Mouse (Mus musculus) stomach, embryonic 15.5 days (tissue): ENCODE data around the gene Pcsk2. TPM values are rescaled to one million over a fixed set of nuclear protein-coding genes. Genes with fewer than 3 reads are reported as not detected.

Experiments used
- ATAC-seq: fragments of 200-750 bp; cut with Nextera tagmentation; 2 replicates; pipeline ENCODE4 v1.8.0; 2017; ENCODE audit warnings: low read depth, moderate number of reproducible peaks, moderate TSS enrichment; ENCODE audit not compliant: insufficient read depth, low FRiP score
- H3K27ac ChIP-seq: fragments of 300-500 bp; sonication (generic); 2 replicates; pipeline ENCODE4 v1.5.1; 2015; ENCODE audit warnings: mild to moderate bottlenecking, inconsistent platforms
- H3K27me3 ChIP-seq: fragments of 300-500 bp; sonication (generic); replicated peaks from 2 replicates; pipeline ENCODE4 v1.6.1; 2015; ENCODE audit warnings: inconsistent platforms
- H3K36me3 ChIP-seq: fragments of 300-500 bp; sonication (generic); 2 replicates; pipeline ENCODE4 v1.6.1; 2015; ENCODE audit warnings: inconsistent platforms
- H3K4me1 ChIP-seq: fragments of 300-500 bp; sonication (generic); 2 replicates; pipeline ENCODE4 v1.6.1; 2015; ENCODE audit warnings: inconsistent platforms
- H3K4me2 ChIP-seq: fragments of 300-500 bp; sonication (generic); 2 replicates; pipeline ENCODE4 v1.6.1; 2015; ENCODE audit warnings: mild to moderate bottlenecking, inconsistent platforms
- H3K4me3 ChIP-seq: fragments of 300-500 bp; sonication (generic); replicated peaks from 2 replicates; pipeline ENCODE4 v1.5.1; 2015; ENCODE audit warnings: inconsistent platforms
- H3K9ac ChIP-seq: fragments of 300-500 bp; sonication (generic); 2 replicates; pipeline ENCODE4 v1.6.1; 2015; ENCODE audit warnings: inconsistent platforms
- H3K9me3 ChIP-seq: fragments of 300-500 bp; sonication (generic); 2 replicates; pipeline ENCODE4 v1.6.1; 2016; ENCODE audit warnings: inconsistent platforms
- WGBS: fragments of 180-500 bp; shearing (Covaris S2); methylation state at CpG from one replicate; pipeline ENCODE4 v1.1.7; 2015; 5-methylcytosine and 5-hydroxymethylcytosine counted together
- polyA plus RNA-seq: library from polyadenylated mRNA; unstranded; fragments of >200 nt; fragmentation: Nextera tagmentation; extraction: Ambion mirVana; gene quantifications from 2 replicates; pipeline ENCODE4 v1.2.1, GENCODE M21; 2015

Pcsk2 gene
- polyA plus RNA-seq, 1 experiment from 2014 or later = 3.1 TPM

DNA sequence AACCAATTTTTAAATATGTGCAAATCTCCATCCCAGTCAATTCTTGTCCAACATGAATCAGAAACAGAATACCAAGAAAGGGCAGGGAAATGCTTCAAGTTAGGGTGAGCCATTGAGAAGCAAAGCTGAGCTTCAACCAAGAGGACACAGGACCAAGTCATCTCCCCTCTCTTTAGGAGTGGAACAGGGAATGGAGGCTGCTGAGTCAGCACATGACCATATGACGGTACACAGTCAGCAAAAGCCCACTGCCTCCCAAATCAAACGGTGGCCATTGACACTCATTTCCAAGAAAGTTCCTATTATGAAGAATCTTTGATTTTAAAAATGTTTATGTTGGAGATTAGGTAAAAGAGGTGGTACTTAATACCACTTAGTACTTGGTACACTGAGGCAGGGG, 44.4 kb downstream of the Pcsk2 start:
- H3K27ac ChIP-seq = no peak overlapping the region
- H3K9ac ChIP-seq = no peak overlapping the region
- no peaks in the 10 kb centered on the region for H3K27me3 ChIP-seq
- no peaks in the 10 kb centered on the region for H3K36me3 ChIP-seq
- 89% methylated on average over 2 of the region's 2 CpGs for WGBS
- no peaks in the 10 kb centered on the region for H3K4me1 ChIP-seq
- no peak for ATAC-seq
- no peaks in the 10 kb centered on the region for H3K9me3 ChIP-seq
- no peak overlapping the region for H3K4me3 ChIP-seq
- H3K4me2 ChIP-seq = no peak overlapping the region

DNA sequence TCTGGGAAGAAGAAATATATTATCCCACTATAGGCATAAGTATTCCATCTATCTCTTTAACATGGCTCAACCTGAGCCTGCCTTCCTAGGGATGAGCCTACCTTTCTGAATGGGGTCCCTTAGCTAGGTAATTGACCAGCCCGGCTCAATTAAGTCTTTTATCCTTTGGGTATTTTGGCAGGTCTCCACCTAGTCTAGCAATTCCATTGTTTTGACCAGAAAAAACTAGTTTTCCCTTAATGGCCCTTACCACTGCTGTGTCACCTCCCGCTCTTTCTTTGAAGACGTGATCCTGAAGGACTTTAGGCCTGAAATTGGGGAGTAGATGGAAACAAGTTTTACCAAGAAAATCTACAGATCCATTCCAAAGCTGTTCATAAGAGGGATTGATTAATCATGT, 57.1 kb downstream of the Pcsk2 start:
- Histone ChIP-seq H3K4me3 (no peak overlapping the region), H3K9me3 (no peaks in the 10 kb centered on the region), H3K4me1 (no peaks in the 10 kb centered on the region), H3K27ac (no peak overlapping the region), H3K9ac (no peak overlapping the region), H3K36me3 (no peaks in the 10 kb centered on the region), H3K27me3 (no peaks in the 10 kb centered on the region), H3K4me2 (no peak overlapping the region)
- no peak for ATAC-seq
- 69% methylated on average over 3 of the region's 3 CpGs for WGBS

GRCm38 (mm10) chr2:143603871-143604512, 58.0 kb downstream of the Pcsk2 start:
- H3K9ac ChIP-seq = no peak overlapping the region
- no peak for ATAC-seq
- no peak overlapping the region for H3K4me3 ChIP-seq
- no peaks in the 10 kb centered on the region for H3K36me3 ChIP-seq
- no peak overlapping the region for H3K27ac ChIP-seq
- 43% methylated on average over 2 of the region's 2 CpGs for WGBS
- no peak overlapping the region for H3K4me2 ChIP-seq
- H3K9me3 ChIP-seq = no peaks in the 10 kb centered on the region
- no peaks in the 10 kb centered on the region for H3K4me1 ChIP-seq
- H3K27me3 ChIP-seq = no peaks in the 10 kb centered on the region

GRCm38 (mm10) chr2:143610355-143611331, 64.7 kb downstream of the Pcsk2 start:
- no peaks in the 10 kb centered on the region for H3K27me3 ChIP-seq
- ATAC-seq = no peak
- 71% methylated on average over 9 of the region's 9 CpGs for WGBS
- H3K4me3 ChIP-seq = no peak overlapping the region
- no peaks in the 10 kb centered on the region for H3K36me3 ChIP-seq
- no peaks in the 10 kb centered on the region for H3K4me1 ChIP-seq
- no peaks in the 10 kb centered on the region for H3K9me3 ChIP-seq
- H3K4me2 ChIP-seq = no peak overlapping the region
- no peak overlapping the region for H3K9ac ChIP-seq
- H3K27ac ChIP-seq = no peak overlapping the region

GRCm38 (mm10) chr2:143613466-143613865, 67.5 kb downstream of the Pcsk2 start:
- no peak overlapping the region for H3K4me3 ChIP-seq
- H3K27ac ChIP-seq = no peak overlapping the region
- no peaks in the 10 kb centered on the region for H3K9me3 ChIP-seq
- no peak for ATAC-seq
- H3K4me2 ChIP-seq = no peak overlapping the region
- no peaks in the 10 kb centered on the region for H3K36me3 ChIP-seq
- no peaks in the 10 kb centered on the region for H3K27me3 ChIP-seq
- no peaks in the 10 kb centered on the region for H3K4me1 ChIP-seq
- 74% methylated on average over 3 of the region's 3 CpGs for WGBS
- no peak overlapping the region for H3K9ac ChIP-seq

DNA sequence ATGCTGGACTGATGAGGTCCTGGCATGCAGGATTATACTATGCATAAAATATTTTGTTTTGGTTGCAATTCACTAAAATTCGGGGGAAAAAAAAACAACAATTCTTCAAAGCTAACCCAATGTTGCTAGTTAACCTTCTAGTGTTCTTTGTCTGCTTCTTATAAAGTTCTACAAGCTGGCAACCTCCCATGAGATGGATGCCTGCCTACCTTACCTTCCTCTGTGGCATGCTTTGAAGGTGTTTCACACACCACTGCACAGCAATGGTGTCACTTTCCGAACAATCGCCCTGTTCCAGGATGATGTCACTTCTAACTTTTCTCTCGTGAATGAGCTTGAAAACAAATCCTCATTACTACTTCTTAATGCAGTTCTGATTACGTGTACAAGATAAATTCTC, 68.8 kb downstream of the Pcsk2 start:
- Histone ChIP-seq H3K9me3 (no peaks in the 10 kb centered on the region), H3K4me1 (no peaks in the 10 kb centered on the region), H3K27ac (no peak overlapping the region), H3K36me3 (no peaks in the 10 kb centered on the region), H3K4me3 (no peak overlapping the region), H3K27me3 (no peaks in the 10 kb centered on the region), H3K9ac (no peak overlapping the region), H3K4me2 (no peak overlapping the region)
- 77% methylated on average over 5 of the region's 5 CpGs for WGBS
- ATAC-seq = no peak

- no peak for ATAC-seq
- Histone ChIP-seq H3K27ac (no peak overlapping the region), H3K9ac (no peak overlapping the region), H3K9me3 (no peaks in the 10 kb centered on the region), H3K4me2 (no peak overlapping the region), H3K4me1 (no peaks in the 10 kb centered on the region), H3K4me3 (no peak overlapping the region), H3K36me3 (no peaks in the 10 kb centered on the region), H3K27me3 (no peaks in the 10 kb centered on the region)
- 53% methylated on average over 3 of the region's 3 CpGs for WGBS
These were observed 75.0 kb downstream of the Pcsk2 start for GRCm38 (mm10) chr2:143620916-143621315.

- Histone ChIP-seq H3K4me2 (no peak overlapping the region), H3K36me3 (no peaks in the 10 kb centered on the region), H3K27ac (no peak overlapping the region), H3K4me1 (no peaks in the 10 kb centered on the region), H3K27me3 (no peaks in the 10 kb centered on the region), H3K9me3 (no peaks in the 10 kb centered on the region), H3K4me3 (no peak overlapping the region), H3K9ac (no peak overlapping the region)
- WGBS = 59% methylated on average over 3 of the region's 3 CpGs
- no peak for ATAC-seq
These were observed 78.0 kb downstream of the Pcsk2 start for GRCm38 (mm10) chr2:143623916-143624315.

GRCm38 (mm10) chr2:143643305-143643704, 97.3 kb downstream of the Pcsk2 start:
- H3K27ac ChIP-seq = no peak overlapping the region
- no peak overlapping the region for H3K4me3 ChIP-seq
- H3K9ac ChIP-seq = no peak overlapping the region
- H3K4me2 ChIP-seq = no peak overlapping the region
- WGBS = 79% methylated on average over 1 of the region's 1 CpGs
- no peaks in the 10 kb centered on the region for H3K36me3 ChIP-seq
- no peaks in the 10 kb centered on the region for H3K9me3 ChIP-seq
- no peaks in the 10 kb centered on the region for H3K4me1 ChIP-seq
- ATAC-seq = no peak
- no peaks in the 10 kb centered on the region for H3K27me3 ChIP-seq

GRCm38 (mm10) chr2:143644374-143644773, 98.4 kb downstream of the Pcsk2 start:
- H3K9ac ChIP-seq = no peak overlapping the region
- H3K4me1 ChIP-seq = no peaks in the 10 kb centered on the region
- no peak overlapping the region for H3K4me3 ChIP-seq
- no peak for ATAC-seq
- no peaks in the 10 kb centered on the region for H3K27me3 ChIP-seq
- H3K36me3 ChIP-seq = no peaks in the 10 kb centered on the region
- no peaks in the 10 kb centered on the region for H3K9me3 ChIP-seq
- WGBS = 78% methylated on average over 4 of the region's 4 CpGs
- H3K4me2 ChIP-seq = no peak overlapping the region
- no peak overlapping the region for H3K27ac ChIP-seq

DNA sequence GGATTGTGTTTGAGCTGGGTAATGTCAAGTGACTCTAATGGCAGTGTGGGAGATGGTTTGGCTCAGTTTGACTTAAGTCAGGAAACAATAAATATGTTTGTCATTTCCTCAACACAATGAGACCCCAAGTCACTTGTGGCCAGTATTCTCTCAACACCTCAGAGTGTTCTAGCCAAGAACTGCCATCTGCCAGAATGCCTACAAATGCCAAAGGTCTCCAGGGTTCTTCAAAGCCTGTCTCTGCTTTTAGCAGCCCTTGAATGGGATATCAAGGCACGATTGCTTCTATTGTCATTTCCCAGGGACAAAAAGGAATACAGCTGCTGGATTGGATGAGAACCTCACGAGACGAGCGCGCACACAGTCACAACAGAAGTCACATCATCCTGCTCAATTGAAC, 100.0 kb downstream of the Pcsk2 start:
- Histone ChIP-seq H3K4me1 (no peaks in the 10 kb centered on the region), H3K27me3 (no peaks in the 10 kb centered on the region), H3K27ac (no peak overlapping the region), H3K9me3 (no peaks in the 10 kb centered on the region), H3K4me3 (no peak overlapping the region), H3K4me2 (no peak overlapping the region), H3K9ac (no peak overlapping the region), H3K36me3 (no peaks in the 10 kb centered on the region)
- WGBS = 75% methylated on average over 5 of the region's 5 CpGs
- no peak for ATAC-seq

DNA sequence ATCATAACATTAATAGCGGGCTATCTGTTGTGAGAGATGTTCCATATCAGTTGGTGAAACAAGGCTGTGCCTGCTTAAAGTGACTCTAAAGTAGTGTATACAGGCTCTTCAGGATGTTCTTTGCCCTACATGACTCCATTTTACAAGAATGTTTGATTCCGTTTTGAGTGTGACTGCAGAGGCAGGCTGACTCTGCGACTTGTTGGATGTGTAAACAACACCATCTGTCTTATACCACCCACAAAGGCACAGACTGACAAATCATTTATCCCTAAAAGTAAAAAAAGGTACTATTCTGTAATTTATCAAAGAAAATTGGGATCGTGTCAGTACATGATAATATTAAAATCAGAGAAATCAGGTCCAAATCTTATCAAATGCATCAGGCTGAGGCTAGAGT, 108.7 kb downstream of the Pcsk2 start:
- no peak overlapping the region for H3K4me3 ChIP-seq
- no peak for ATAC-seq
- H3K36me3 ChIP-seq = no peaks in the 10 kb centered on the region
- H3K9ac ChIP-seq = no peak overlapping the region
- H3K9me3 ChIP-seq = no peaks in the 10 kb centered on the region
- WGBS = 64% methylated on average over 4 of the region's 4 CpGs
- H3K4me1 ChIP-seq = no peaks in the 10 kb centered on the region
- no peak overlapping the region for H3K4me2 ChIP-seq
- no peak overlapping the region for H3K27ac ChIP-seq
- H3K27me3 ChIP-seq = no peaks in the 10 kb centered on the region
